Mouse (Mus musculus) olfactory bulb, adult 2 months (tissue): ENCODE results near the gene Thumpd3. TPM values are rescaled to one million over a fixed set of nuclear protein-coding genes. Genes with fewer than 3 reads are reported as not detected.

Experiments used
- H3K27ac ChIP-seq: fragments of 200-500 bp; 2 replicates; pipeline ENCODE4 v1.5.1; 2012; ENCODE audit warnings: low read depth, low read length; ENCODE audit not compliant: insufficient read depth
- H3K4me1 ChIP-seq: fragments of 200-500 bp; 2 replicates; pipeline ENCODE4 v1.6.1; 2012; ENCODE audit warnings: low read length; ENCODE audit not compliant: control insufficient read depth, insufficient read depth
- H3K4me3 ChIP-seq: fragments of 200-500 bp; 2 replicates; pipeline ENCODE4 v1.5.1; 2012; ENCODE audit warnings: mild to moderate bottlenecking, low read depth, low read length, moderate library complexity; ENCODE audit not compliant: insufficient read depth
- CTCF ChIP-seq: fragments of 200-500 bp; IDR thresholded peaks from 2 replicates; pipeline ENCODE4 v1.5.1; 2012; ENCODE audit warnings: low read depth, mild to moderate bottlenecking, low read length, moderate library complexity; ENCODE audit not compliant: insufficient read depth
- POLR2A ChIP-seq: fragments of 200-500 bp; IDR thresholded peaks from 2 replicates; pipeline ENCODE4 v1.6.1; 2012; ENCODE audit warnings: mild to moderate bottlenecking, low read depth, low read length, moderate library complexity; ENCODE audit not compliant: insufficient read depth
- WGBS: fragments of 180-500 bp; shearing (Covaris S2); methylation state at CpG from one replicate; pipeline ENCODE4 v1.1.7; 2018; 5-methylcytosine and 5-hydroxymethylcytosine counted together
- polyA plus RNA-seq: library from polyadenylated mRNA; stranded (reverse); fragments of >200 nt; gene quantifications from 2 replicates; pipeline ENCODE4 v1.2.4, GENCODE M21; 2012; ENCODE audit warnings: low replicate concordance; ENCODE audit not compliant: missing spikeins, insufficient read depth, insufficient read length

Thumpd3 gene
- not detected in 2 replicates for polyA plus RNA-seq

GRCm38 (mm10) chr6:113046041-113046975 lies at the start of gene Thumpd3:
TSS of gene Thumpd3 (plus strand) at chr6:113046225.
- Histone ChIP-seq H3K4me3 (peak within 1 kb of the TSS; percentile 88), H3K4me1 (peaks cover 11% of the 10 kb centered on the region), H3K27ac (peak within 1 kb of the TSS; percentile 81)
- TF ChIP-seq POLR2A = peak; percentile 80
- no peak for TF ChIP-seq CTCF
- under 1% methylated on average over 59 of the region's 59 CpGs for WGBS

GRCm38 (mm10) chr6:112999199-112999598 lies 46.8 kb upstream of the Thumpd3 start:
- H3K4me3 ChIP-seq = no peak overlapping the region
- TF ChIP-seq POLR2A (no peak), CTCF (no peak)
- H3K4me1 ChIP-seq = peaks cover 4% of the 10 kb centered on the region; the same call in 1 of the 2 replicates
- H3K27ac ChIP-seq = no peak overlapping the region
- WGBS = 50% methylated on average over 2 of the region's 2 CpGs

- peak overlapping the region; percentile 47; the same call in 1 of the 2 replicates for H3K27ac ChIP-seq
- 15% methylated on average over 11 of the region's 11 CpGs for WGBS
- TF ChIP-seq POLR2A = no peak
- peak; percentile 58; the same call in 1 of the 2 replicates for TF ChIP-seq CTCF
- H3K4me1 ChIP-seq = peaks cover 4% of the 10 kb centered on the region; the same call in 1 of the 2 replicates
- H3K4me3 ChIP-seq = no peak overlapping the region
Observed at GRCm38 (mm10) chr6:113000666-113001287, 45.2 kb upstream of the Thumpd3 start.

- 76% methylated on average over 12 of the region's 12 CpGs for WGBS
- Histone ChIP-seq H3K4me3 (no peak overlapping the region), H3K27ac (no peak overlapping the region), H3K4me1 (peaks cover 4% of the 10 kb centered on the region; the same call in 1 of the 2 replicates)
- no peak for TF ChIP-seq POLR2A
- no peak for TF ChIP-seq CTCF
Observed at GRCm38 (mm10) chr6:113001719-113002118, 44.3 kb upstream of the Thumpd3 start.

GRCm38 (mm10) chr6:113003313-113004111 lies 42.5 kb upstream of the Thumpd3 start:
- WGBS = 95% methylated on average over 10 of the region's 10 CpGs
- H3K4me3 ChIP-seq = no peak overlapping the region
- peaks cover 4% of the 10 kb centered on the region; the same call in 1 of the 2 replicates for H3K4me1 ChIP-seq
- H3K27ac ChIP-seq = no peak overlapping the region
- no peak for TF ChIP-seq CTCF
- TF ChIP-seq POLR2A = no peak

GRCm38 (mm10) chr6:113006833-113007232 lies 39.2 kb upstream of the Thumpd3 start:
- Histone ChIP-seq H3K27ac (no peak overlapping the region), H3K4me1 (no peaks in the 10 kb centered on the region), H3K4me3 (no peak overlapping the region)
- 80% methylated on average over 2 of the region's 2 CpGs for WGBS
- TF ChIP-seq CTCF = no peak
- TF ChIP-seq POLR2A = no peak

GRCm38 (mm10) chr6:113011886-113012285 lies 34.1 kb upstream of the Thumpd3 start:
- WGBS = 37% methylated on average over 2 of the region's 2 CpGs
- no peak overlapping the region for H3K27ac ChIP-seq
- TF ChIP-seq POLR2A (no peak), CTCF (no peak)
- H3K4me1 ChIP-seq = no peaks in the 10 kb centered on the region
- no peak overlapping the region for H3K4me3 ChIP-seq

- 48% methylated on average over 6 of the region's 6 CpGs for WGBS
- Histone ChIP-seq H3K4me3 (no peak overlapping the region), H3K4me1 (no peaks in the 10 kb centered on the region), H3K27ac (no peak overlapping the region)
- TF ChIP-seq POLR2A (no peak), CTCF (no peak)
Observed at GRCm38 (mm10) chr6:113012495-113012941, 33.5 kb upstream of the Thumpd3 start.

- H3K4me1 ChIP-seq = no peaks in the 10 kb centered on the region
- H3K27ac ChIP-seq = no peak overlapping the region
- H3K4me3 ChIP-seq = no peak overlapping the region
- WGBS = 70% methylated on average over 4 of the region's 4 CpGs
- TF ChIP-seq POLR2A = no peak
- no peak for TF ChIP-seq CTCF
Observed at GRCm38 (mm10) chr6:113013550-113013949, 32.5 kb upstream of the Thumpd3 start.
